Mouse (Mus musculus): ENCODE measurements at regions not wholly inside any gene's neighbourhood (a gene's known extent, or its start where the extent isn't known, plus 50 kb on each side); places are given as distances from the start of the nearest gene placed in this dataset.

DNA sequence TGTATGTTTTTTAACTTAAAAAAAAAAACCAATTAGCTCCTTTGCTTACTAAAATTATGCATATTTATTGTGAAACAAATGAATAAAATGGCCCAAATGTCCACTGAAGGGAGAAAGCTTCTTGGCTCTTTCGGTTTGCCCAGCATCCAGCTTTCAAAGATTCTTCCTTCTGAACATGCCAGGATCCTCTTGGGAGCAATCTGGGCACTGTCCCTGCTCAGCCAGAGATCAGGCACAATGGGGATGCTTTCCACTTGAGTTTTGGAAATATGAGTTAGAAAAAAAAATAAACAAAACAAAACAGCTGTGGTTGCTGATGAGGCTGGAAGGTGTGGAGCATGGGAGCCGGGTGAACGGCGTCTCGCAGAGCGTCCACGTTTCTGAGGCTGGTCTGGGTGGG lies 180.3 kb upstream of the Foxn2 start:
- WGBS = 88% methylated on average over 7 of the region's 7 CpGs
- Histone ChIP-seq H3K4me1 (ENCODE audit: control insufficient read depth, insufficient read depth, low read length) (peaks cover 5% of the 10 kb centered on the region), H3K4me3 (ENCODE audit: insufficient read depth, low read depth, low read length) (no peak overlapping the region), H3K27ac (ENCODE audit: insufficient read depth, low read depth, low read length) (no peak overlapping the region)
- TF ChIP-seq CTCF (IDR thresholded peaks at IDR 0.05; ENCODE audit: insufficient read depth, low read depth, low read length) = no peak
- no peak for TF ChIP-seq POLR2A (IDR thresholded peaks at IDR 0.05; ENCODE audit: insufficient read depth, low read depth, low read length)

DNA sequence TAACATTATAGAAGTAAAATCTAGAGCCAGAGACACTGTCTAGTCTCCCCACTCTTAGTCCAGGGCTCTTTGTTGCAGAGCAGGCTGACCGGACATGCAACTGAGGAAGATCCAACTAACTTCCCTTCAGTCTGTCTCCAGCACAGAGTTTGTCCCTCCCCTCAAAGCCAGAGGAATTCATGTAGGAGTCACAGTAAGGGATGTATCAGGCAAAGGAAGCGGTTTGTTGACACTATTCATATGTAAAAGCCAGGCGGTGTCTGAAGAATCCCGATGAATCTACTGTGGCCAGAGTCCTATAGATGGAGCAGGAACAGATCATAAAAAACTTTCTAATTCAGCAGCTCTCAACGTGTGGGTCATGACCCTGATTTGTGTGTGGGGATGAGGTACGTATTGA lies 179.7 kb upstream of the Foxn2 start:
- H3K4me3 ChIP-seq (ENCODE audit: insufficient read depth, low read depth, low read length) = no peak overlapping the region
- H3K4me1 ChIP-seq (ENCODE audit: control insufficient read depth, insufficient read depth, low read length) = peaks cover 5% of the 10 kb centered on the region
- WGBS = 82% methylated on average over 6 of the region's 6 CpGs
- no peak for TF ChIP-seq POLR2A (IDR thresholded peaks at IDR 0.05; ENCODE audit: insufficient read depth, low read depth, low read length)
- no peak for TF ChIP-seq CTCF (IDR thresholded peaks at IDR 0.05; ENCODE audit: insufficient read depth, low read depth, low read length)
- no peak overlapping the region for H3K27ac ChIP-seq (ENCODE audit: insufficient read depth, low read depth, low read length)

DNA sequence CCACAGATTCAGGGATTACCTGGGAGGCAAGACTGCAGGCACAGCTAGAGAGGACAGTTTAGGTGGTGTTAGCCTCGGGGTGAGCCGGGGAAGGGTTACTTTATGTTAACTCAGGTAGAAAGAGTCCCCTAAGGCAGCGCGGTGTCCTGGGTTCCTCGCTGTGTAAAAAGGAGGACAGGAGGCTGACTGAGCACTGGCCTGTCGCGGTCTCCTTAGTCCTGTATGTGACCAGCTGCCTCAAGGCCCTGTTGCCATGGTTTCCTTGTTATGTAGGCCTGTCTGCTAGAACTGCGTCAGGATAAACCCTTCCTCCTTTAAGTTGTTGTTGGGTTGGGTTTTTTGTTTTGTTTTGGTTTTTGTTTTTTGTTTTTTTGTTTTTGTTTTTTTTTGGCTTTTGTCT lies 179.0 kb upstream of the Foxn2 start:
- H3K27ac ChIP-seq (ENCODE audit: insufficient read depth, low read depth, low read length) = no peak overlapping the region
- WGBS = 76% methylated on average over 8 of the region's 8 CpGs
- peaks cover 4% of the 10 kb centered on the region for H3K4me1 ChIP-seq (ENCODE audit: control insufficient read depth, insufficient read depth, low read length)
- no peak overlapping the region for H3K4me3 ChIP-seq (ENCODE audit: insufficient read depth, low read depth, low read length)
- no peak for TF ChIP-seq CTCF (IDR thresholded peaks at IDR 0.05; ENCODE audit: insufficient read depth, low read depth, low read length)
- TF ChIP-seq POLR2A (IDR thresholded peaks at IDR 0.05; ENCODE audit: insufficient read depth, low read depth, low read length) = no peak

DNA sequence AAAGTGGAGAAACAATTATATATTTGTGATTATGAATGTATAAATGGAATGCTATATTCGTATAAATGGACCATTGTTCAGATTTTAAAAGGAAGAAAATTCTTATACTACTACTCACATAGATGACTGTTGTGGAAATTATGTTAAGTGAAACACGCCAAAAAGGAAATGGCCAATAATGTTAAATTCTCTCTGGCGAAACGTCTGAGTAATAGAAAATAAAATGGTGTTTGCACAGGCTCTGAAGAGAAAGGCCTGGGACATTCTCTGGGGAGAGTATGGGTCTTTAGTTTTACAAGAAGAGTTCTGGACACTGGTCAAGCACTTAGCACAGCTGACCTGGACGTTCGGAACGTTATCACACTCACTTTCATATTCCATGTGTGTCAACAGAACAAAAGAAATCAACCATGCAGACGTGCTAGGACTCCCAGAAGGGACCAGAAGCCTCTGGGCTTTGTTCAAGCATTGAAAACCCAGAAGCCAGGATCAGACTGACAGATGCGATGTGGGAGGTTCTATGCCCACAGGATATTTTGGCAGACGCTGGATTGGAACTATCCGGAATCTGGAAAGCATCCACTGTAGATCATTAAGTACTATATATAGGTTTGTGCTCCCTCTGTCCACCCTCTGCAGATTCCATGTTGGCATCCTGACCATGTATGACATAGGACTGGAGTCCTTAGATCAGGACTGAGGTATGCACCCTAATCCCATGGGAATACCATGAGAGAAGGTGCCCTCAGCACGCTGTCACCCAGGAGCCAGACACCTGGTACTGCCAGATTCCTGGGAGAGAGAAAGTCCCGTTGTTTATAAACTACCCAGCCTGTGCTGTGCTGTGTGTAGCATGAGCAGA lies 178.0 kb upstream of the Foxn2 start:
- TF ChIP-seq POLR2A (IDR thresholded peaks at IDR 0.05; ENCODE audit: insufficient read depth, low read depth, low read length) (no peak), CTCF (IDR thresholded peaks at IDR 0.05; ENCODE audit: insufficient read depth, low read depth, low read length) (no peak)
- 66% methylated on average over 13 of the region's 13 CpGs for WGBS
- Histone ChIP-seq H3K27ac (ENCODE audit: insufficient read depth, low read depth, low read length) (no peak overlapping the region), H3K4me3 (ENCODE audit: insufficient read depth, low read depth, low read length) (no peak overlapping the region), H3K4me1 (ENCODE audit: control insufficient read depth, insufficient read depth, low read length) (0 out of 2 replicates have a peak, but pooled peaks cover 2% of the 10 kb centered on the region)

DNA sequence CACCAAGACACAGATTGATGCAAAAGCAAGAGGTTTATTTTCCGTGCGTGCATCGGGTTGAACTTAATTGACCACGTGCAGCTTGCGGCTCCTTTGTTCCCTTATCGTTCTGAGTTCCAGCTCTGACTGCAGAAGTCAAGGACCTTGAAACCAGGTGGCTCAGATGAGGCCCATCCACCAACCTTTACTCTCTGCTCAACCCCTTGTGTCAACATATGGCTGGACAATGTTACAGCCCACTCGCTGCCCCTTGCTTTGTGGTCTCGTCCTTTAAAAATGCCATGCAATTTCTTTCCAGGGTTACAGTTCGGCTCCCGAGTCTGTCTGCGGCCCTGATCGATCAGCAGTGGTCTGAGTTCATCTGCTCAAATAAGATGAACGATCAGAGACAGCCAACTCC lies 175.2 kb upstream of the Foxn2 start:
- Histone ChIP-seq H3K4me3 (ENCODE audit: insufficient read depth, low read depth, low read length) (no peak overlapping the region), H3K27ac (ENCODE audit: insufficient read depth, low read depth, low read length) (no peak overlapping the region), H3K4me1 (ENCODE audit: control insufficient read depth, insufficient read depth, low read length) (no peaks in the 10 kb centered on the region)
- WGBS = 91% methylated on average over 13 of the region's 13 CpGs
- TF ChIP-seq POLR2A (IDR thresholded peaks at IDR 0.05; ENCODE audit: insufficient read depth, low read depth, low read length) (no peak), CTCF (IDR thresholded peaks at IDR 0.05; ENCODE audit: insufficient read depth, low read depth, low read length) (no peak)

DNA sequence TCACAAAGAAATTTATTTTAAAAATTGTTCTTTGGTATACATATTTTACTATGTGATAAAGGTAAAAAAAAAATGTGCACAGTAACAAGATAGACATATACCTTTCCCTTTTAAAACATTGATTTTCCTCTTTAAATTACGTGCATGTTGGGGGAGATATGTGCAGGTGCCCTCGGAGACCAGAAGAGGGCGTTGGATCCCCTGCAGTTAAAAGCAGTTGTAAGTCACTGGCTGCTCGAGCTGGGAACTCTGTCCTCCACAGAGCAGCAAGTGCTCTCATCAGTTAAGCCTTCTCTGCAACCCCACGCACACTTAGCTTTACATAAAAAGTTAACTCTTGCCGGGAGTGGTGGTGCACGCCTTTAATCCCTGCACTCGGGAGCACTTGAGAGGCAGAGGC lies 172.3 kb upstream of the Foxn2 start:
- WGBS = 87% methylated on average over 8 of the region's 8 CpGs
- Histone ChIP-seq H3K27ac (ENCODE audit: insufficient read depth, low read depth, low read length) (no peak overlapping the region), H3K4me1 (ENCODE audit: control insufficient read depth, insufficient read depth, low read length) (no peaks in the 10 kb centered on the region), H3K4me3 (ENCODE audit: insufficient read depth, low read depth, low read length) (no peak overlapping the region)
- TF ChIP-seq POLR2A (IDR thresholded peaks at IDR 0.05; ENCODE audit: insufficient read depth, low read depth, low read length) (no peak), CTCF (IDR thresholded peaks at IDR 0.05; ENCODE audit: insufficient read depth, low read depth, low read length) (no peak)

DNA sequence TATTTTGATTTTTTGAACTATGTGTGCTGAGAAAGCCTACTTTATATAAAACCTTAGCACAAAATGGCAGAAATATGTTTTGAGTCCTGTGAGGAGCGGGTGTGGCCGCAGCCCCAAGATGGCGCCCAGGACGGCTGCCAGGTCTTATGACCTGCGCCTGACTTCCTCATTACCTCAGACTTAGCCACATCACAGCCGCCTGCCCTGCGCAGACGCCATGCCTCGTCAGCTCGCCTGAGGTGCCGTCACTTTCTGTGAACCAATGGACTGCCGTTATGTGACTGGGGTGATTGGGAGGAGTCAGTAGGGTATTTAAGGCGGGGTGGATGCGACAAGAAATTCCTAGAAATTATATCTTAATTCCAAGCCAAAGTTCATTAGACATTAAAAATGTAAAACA lies 171.7 kb upstream of the Foxn2 start:
- WGBS = 96% methylated on average over 14 of the region's 14 CpGs
- TF ChIP-seq POLR2A (IDR thresholded peaks at IDR 0.05; ENCODE audit: insufficient read depth, low read depth, low read length) (no peak), CTCF (IDR thresholded peaks at IDR 0.05; ENCODE audit: insufficient read depth, low read depth, low read length) (no peak)
- Histone ChIP-seq H3K4me1 (ENCODE audit: control insufficient read depth, insufficient read depth, low read length) (peaks cover 4% of the 10 kb centered on the region; the same call in 1 of the 2 replicates), H3K4me3 (ENCODE audit: insufficient read depth, low read depth, low read length) (no peak overlapping the region), H3K27ac (ENCODE audit: insufficient read depth, low read depth, low read length) (no peak overlapping the region)

DNA sequence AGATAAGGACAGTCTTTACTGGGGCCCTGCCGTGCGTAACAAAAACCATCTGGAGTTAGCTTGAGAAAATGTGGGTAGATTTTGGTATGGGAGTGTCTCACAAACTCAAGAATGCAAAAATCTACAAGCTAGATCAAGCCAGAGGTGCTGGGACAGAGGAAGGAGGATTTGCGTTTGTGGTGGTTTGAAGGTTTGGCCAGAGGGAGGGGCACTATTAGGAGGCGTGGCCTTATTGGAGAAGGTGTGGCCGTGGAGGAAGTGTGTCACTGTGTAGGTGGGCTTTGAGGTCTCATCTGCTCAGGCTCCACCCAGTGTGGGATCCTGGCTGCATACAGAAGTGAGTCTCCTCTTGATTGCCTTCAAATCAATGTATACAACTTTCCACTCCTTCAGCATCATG lies 169.6 kb upstream of the Foxn2 start:
- 86% methylated on average over 5 of the region's 5 CpGs for WGBS
- peaks cover 8% of the 10 kb centered on the region; the same call in 1 of the 2 replicates for H3K4me1 ChIP-seq (ENCODE audit: control insufficient read depth, insufficient read depth, low read length)
- H3K27ac ChIP-seq (ENCODE audit: insufficient read depth, low read depth, low read length) = no peak overlapping the region
- no peak overlapping the region for H3K4me3 ChIP-seq (ENCODE audit: insufficient read depth, low read depth, low read length)
- TF ChIP-seq POLR2A (IDR thresholded peaks at IDR 0.05; ENCODE audit: insufficient read depth, low read depth, low read length) (no peak), CTCF (IDR thresholded peaks at IDR 0.05; ENCODE audit: insufficient read depth, low read depth, low read length) (no peak)

DNA sequence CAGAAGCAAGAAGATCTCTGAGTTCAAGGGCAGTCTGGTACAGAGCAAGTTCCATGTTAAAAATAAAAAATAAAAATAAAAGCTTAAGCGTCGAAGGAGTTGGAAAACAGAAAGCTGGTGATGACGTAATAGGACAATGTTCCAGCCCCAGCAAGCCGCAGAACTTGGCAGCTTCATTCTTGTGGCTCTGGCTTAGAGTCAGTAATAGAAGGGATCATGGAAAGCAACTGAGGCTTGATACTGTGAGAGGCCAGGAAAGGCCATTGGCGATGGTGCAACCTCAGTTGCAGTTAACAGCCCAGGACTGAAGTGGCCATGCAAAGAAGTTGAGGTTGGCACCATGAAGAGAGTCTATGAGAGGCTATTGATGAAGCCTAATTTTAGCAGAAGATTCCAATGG lies 168.3 kb upstream of the Foxn2 start:
- TF ChIP-seq CTCF (IDR thresholded peaks at IDR 0.05; ENCODE audit: insufficient read depth, low read depth, low read length) (no peak), POLR2A (IDR thresholded peaks at IDR 0.05; ENCODE audit: insufficient read depth, low read depth, low read length) (no peak)
- Histone ChIP-seq H3K4me3 (ENCODE audit: insufficient read depth, low read depth, low read length) (no peak overlapping the region), H3K27ac (ENCODE audit: insufficient read depth, low read depth, low read length) (no peak overlapping the region), H3K4me1 (ENCODE audit: control insufficient read depth, insufficient read depth, low read length) (peaks cover 8% of the 10 kb centered on the region; the same call in 1 of the 2 replicates)
- WGBS = 86% methylated on average over 5 of the region's 5 CpGs

All from olfactory bulb, adult 2 months (tissue).